Mouse (Mus musculus) heart, adult 2 months (tissue): ENCODE results near the gene Gls2.

Source experiments
- CTCF ChIP-seq: fragments of 200-600 bp; IDR thresholded peaks from 2 replicates; pipeline ENCODE4 v1.8.1; 2022; ENCODE audit warnings: antibody characterized with exemption, mild to moderate bottlenecking, moderate library complexity
- POLR2A ChIP-seq: fragments of 200-500 bp; IDR thresholded peaks from 2 replicates; pipeline ENCODE4 v1.6.1; 2011; ENCODE audit warnings: mild to moderate bottlenecking, low read depth, low read length, control low read depth; ENCODE audit not compliant: insufficient read depth

GRCm38 (mm10) chr10:128177316-128177715 is 16.9 kb upstream of the Gls2 start:
- TF ChIP-seq POLR2A (no peak), CTCF (no peak)
